Mouse (Mus musculus) brain, embryonic 14.5 days (tissue): ENCODE measurements at regions not wholly inside any gene's neighbourhood (a gene's known extent, or its start where the extent isn't known, plus 50 kb on each side); places are given as distances from the start of the nearest gene placed in this dataset.

Experiments
- DNase-seq: peaks from one replicate; pipeline ENCODE4 v3.0.0-alpha.2; 2011; ENCODE audit warnings: low read depth
- CTCF ChIP-seq: fragments of 200-500 bp; IDR thresholded peaks from 2 replicates; pipeline ENCODE4 v1.5.1; 2012; ENCODE audit warnings: inconsistent platforms, mild to moderate bottlenecking, moderate library complexity, borderline replicate concordance; ENCODE audit not compliant: insufficient read depth, insufficient read length; ENCODE audit errors: extremely low read depth
- POLR2A ChIP-seq: fragments of 200-500 bp; IDR thresholded peaks from 2 replicates; pipeline ENCODE4 v1.6.1; 2012; ENCODE audit warnings: mild to moderate bottlenecking, inconsistent platforms, borderline replicate concordance; ENCODE audit not compliant: poor library complexity, insufficient read depth, insufficient read length, severe bottlenecking; ENCODE audit errors: extremely low read depth

DNA sequence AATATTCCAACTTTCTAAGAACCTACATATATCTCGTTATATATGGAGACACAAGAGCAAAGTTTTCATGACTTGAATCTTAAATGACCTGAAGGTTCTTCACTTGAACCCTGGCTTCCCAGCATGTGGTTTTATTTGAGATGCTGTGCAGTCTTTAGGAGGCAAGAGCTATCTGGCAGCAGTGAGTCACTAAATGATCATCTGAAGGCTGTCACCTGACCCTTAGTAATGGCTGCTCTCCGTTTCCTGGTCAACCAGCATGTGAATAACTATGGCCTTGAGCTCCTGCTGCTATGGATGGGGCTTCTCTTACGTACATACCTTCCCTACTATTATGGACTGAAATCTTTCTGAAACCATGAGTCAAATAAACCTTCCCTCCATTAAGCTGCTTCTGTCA, 149.8 kb upstream of the Zpld1 start:
- TF ChIP-seq POLR2A (no peak), CTCF (no peak)
- no peak for DNase-seq

DNA sequence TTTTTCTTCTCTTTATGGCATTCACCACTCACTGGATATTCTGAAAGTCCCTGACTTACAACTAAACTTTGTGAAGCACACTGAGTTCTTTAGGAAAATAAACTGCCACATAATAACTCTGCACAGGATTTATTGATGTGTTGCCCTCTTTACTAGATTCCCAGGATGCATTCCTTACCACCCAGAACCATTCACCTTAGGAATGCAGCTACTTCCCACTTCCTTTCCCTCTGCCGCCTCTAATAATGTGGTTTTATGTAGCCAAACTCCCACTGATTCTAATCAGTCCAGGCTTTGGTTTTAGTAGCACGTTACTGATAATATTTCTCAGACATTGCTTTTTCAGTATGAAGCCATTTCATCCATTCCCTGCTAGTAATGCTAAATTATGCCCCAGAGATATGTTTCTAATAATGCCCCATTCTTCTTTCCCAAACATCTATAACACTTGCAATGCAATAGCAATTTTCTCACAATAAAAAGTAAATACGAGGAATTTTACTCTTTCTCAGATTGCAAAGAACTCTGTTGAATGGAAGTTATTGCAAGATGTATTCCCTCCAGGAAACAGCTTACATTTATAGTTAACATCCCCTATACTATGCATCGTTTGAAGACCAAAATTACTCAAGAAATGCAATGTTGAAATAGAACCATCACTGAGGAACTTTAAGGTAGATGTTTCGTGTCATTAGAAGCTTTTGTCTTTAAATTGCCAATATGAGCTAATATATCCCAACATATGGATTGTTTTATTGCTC, 145.2 kb upstream of the Zpld1 start:
- DNase-seq = no peak
- TF ChIP-seq POLR2A = no peak
- no peak for TF ChIP-seq CTCF

DNA sequence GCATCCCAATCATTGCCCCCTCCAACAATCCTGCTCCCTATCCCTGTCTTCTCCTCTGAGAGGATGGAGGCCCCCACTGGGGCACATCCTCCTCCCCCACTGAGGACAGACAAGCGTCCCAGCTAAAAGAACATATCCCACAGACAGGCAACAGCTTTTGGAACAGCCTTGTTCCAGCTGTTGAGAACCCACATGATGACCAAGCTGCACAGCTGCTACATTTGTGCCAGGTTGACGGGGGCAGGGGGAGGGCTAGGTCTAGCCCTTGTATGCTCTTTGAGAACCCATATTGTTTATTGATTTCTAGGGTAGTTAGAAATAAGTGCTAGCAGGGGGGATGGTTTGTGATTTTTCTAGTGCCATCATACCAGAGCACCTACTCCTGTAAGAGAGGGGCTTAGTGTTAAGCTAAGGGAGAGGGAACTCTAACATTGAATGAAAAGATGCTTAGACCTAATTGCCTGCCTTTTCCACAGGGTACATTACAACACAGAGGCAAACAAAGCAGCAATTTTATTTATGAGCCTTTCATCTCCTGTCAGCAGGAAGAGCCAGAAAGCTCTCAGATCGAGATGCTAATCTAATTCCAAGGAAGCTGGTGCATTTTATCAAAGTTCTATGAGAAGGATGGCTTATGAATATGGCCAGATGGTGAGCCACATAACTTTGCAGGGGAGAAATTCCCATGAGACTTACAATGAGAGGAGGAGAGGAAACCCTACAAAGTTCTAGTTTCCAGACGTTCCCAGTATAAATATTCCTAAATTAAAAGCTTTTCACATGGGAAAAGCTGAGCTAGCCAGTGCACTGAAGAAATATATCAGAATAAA, 137.6 kb upstream of the Zpld1 start:
- DNase-seq = peak; percentile 52
- TF ChIP-seq CTCF (no peak), POLR2A (no peak)

DNA sequence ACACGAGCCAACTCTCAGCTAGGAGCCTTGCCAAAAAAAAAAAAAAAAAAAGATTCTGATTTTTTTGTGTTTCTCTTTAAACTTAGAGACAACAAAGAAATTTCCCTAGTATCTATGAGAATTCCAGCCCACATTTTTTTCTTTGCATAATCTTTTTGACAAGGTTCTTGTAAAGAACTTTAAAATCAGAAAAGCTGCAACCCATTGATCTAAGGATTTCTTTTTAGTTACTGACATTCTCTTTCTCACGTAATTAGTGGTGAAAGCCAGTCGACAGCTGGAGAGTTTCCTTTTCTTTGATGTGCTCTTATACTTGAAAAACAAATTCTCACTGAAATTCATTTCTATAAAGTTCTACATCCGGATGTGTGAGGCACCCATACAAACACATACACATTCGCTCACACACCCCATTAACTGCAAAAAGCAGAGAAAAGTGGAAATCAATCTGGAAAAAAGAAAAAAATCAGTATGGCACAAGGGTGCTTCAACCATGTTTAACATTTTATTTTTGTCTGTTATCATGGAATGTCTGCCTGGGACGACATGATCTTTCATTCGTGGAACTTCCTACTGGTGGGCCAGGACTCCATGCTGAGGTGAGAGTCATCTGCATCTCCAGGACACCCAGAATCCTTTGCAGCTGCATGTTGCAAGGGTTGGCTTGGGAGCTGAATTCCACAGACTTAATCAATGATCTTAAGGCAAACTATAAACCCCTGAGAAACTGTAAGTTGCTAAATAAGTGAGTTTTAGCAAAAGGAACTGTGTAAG, 124.0 kb upstream of the Zpld1 start:
- TF ChIP-seq CTCF = no peak
- TF ChIP-seq POLR2A = no peak
- peak; percentile 74 for DNase-seq

DNA sequence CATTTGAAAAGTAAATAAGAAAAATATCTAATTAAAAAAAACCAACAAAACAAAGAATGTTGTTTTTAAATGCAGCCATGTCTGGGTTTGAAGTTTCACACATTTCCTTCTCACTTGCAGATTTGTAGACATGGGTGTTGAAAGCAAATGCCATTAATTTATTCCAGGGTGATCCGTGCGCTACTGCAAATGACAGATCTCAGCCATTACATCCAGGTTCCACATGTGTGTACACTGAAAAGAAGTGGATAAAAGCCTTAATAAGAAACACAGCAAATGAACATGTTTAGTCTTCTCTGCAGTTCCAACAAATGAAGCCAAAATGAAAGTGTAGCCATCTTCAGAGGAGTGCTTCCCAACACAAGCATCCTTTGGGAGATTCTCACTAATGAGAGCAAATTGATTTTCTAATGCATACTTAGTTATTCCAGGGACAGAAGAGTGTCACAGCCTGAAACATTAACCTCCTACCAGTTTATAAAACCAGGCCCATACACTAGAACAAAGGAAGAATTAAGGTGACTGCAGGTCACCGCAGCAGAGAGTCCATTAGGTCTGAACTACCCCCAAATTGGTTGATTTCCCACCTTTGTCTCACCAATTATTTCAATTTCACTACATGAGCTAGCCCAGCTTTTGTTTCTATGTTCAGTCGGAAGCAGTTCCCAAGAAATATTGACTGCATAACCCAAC, 123.2 kb upstream of the Zpld1 start:
- TF ChIP-seq POLR2A (no peak), CTCF (no peak)
- DNase-seq = peak; percentile 84

DNA sequence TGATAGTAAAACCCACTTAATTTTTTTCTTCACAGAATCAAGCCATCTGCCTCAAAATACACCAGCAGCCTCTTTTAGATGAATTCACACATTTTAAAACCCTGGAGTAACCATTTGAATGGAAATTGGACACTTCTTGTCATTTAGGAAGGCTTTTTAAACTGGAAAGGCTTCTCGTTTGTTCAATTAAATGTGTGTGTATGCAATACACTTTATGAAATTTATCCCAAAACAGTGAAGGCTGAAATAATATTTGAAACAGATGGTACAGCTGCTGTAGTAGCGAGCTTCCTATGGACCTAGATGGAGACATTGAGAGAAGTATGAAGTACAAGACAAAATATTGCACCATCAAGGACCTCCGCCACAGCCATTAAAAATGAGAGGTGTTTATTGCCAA, 121.1 kb upstream of the Zpld1 start:
- TF ChIP-seq CTCF (no peak), POLR2A (no peak)
- peak; percentile 76 for DNase-seq

DNA sequence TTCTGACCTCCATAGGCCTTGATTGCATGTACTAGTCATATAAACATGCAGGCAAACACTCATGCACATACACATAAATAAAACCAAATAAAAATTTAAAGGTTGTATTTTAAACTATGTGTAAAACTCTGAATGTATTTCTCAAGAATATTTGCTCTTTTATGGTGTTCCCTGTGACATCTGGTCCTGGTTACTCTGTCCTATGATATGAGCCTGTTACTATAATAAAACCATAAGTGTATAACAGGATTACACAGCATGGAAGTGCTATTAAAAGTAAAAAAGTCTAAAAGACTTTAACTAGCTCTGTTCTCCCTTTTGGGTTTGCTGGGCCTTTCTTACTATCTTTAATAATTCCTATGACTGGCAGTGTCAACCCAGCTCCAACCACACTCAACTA, 103.0 kb upstream of the Zpld1 start:
- TF ChIP-seq CTCF (no peak), POLR2A (no peak)
- DNase-seq = no peak

DNA sequence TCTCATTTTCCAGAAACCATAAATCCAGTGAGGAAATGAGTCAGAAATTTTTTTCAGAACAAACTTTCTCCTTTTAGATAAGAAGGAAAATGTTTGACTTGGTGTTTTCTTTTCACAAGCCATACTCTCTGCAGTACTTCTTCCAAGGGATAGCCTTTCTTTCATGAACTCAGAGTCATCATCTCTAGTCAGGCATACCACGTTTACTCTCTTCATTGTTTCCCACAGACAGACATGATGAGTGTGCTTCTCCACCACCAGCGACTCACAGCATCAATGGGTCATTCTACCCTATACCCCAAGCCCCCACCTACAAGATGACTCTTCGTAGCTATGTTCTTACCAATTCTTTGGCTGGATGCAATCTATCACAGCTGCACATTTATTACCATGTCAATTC, 97.1 kb upstream of the Zpld1 start:
- TF ChIP-seq CTCF (no peak), POLR2A (no peak)
- no peak for DNase-seq

DNA sequence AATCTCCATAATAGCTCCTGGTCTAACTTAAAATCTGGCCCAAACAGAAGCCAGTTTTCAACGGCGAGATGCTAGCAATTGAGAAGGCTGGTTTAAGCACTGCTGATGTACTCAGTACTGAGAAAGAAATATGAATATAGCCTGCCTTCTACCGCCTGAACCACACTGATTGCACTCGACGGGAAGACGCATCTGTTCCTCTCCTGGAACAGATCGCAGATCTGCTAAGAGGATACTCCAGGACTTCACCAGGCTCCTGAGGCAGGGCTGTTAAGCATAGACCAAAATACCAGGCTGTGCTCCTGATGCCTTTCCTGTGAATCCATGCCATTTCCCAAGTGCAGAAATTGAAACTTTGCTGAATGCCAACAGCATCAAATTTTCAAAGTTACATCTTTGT, 92.6 kb upstream of the Zpld1 start:
- TF ChIP-seq CTCF (no peak), POLR2A (no peak)
- DNase-seq = peak; percentile 18

DNA sequence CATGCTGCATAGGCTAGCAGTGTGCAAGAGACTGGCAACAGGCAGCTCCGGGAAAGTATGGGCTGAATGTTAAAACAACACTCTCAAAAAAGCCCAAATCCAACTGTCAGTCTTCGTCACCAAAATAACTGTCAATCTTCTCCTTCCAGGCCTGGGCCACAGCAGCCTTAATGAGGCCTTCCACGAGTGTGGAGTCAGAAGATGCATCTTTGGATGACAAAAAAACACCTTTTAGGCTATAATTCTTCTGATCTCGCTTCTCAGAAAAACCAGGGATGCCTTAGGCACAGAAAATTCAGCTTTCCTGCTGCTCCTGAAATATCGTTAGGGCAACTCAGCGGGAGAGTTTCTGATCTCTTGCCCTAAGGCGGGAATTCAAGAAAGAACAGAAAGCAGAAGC, 82.2 kb upstream of the Zpld1 start:
- TF ChIP-seq CTCF (no peak), POLR2A (no peak)
- DNase-seq = peak; percentile 48
